Mouse (Mus musculus) forebrain, embryonic 15.5 days (tissue): ENCODE data around the gene Fhad1. TPM values are rescaled to one million over a fixed set of nuclear protein-coding genes. Genes with fewer than 3 reads are reported as not detected.

ENCODE experiments used
- ATAC-seq: fragments of 200-750 bp; cut with Nextera tagmentation; replicated peaks from 2 replicates; pipeline ENCODE4 v1.8.0; 2017; ENCODE audit warnings: mild to moderate bottlenecking, moderate TSS enrichment, moderate library complexity
- H3K27ac ChIP-seq: fragments of 300-500 bp; sonication (generic); replicated peaks from 2 replicates; pipeline ENCODE4 v1.5.1; 2015; ENCODE audit warnings: mild to moderate bottlenecking, inconsistent platforms
- H3K27me3 ChIP-seq: fragments of 300-500 bp; sonication (generic); 2 replicates; pipeline ENCODE4 v1.6.1; 2015; ENCODE audit warnings: inconsistent platforms
- H3K36me3 ChIP-seq: fragments of 300-500 bp; sonication (generic); 2 replicates; pipeline ENCODE4 v1.6.1; 2015; ENCODE audit warnings: mild to moderate bottlenecking, inconsistent platforms
- H3K4me1 ChIP-seq: fragments of 300-500 bp; sonication (generic); 2 replicates; pipeline ENCODE4 v1.6.1; 2015; ENCODE audit warnings: inconsistent platforms
- H3K4me2 ChIP-seq: fragments of 300-500 bp; sonication (generic); replicated peaks from 2 replicates; pipeline ENCODE4 v1.6.1; 2015; ENCODE audit warnings: mild to moderate bottlenecking, inconsistent platforms
- H3K4me3 ChIP-seq: fragments of 300-500 bp; sonication (generic); 2 replicates; pipeline ENCODE4 v1.5.1; 2015; ENCODE audit warnings: mild to moderate bottlenecking, inconsistent platforms
- H3K9ac ChIP-seq: fragments of 300-500 bp; sonication (generic); replicated peaks from 2 replicates; pipeline ENCODE4 v1.6.1; 2015; ENCODE audit warnings: mild to moderate bottlenecking, inconsistent platforms
- H3K9me3 ChIP-seq: fragments of 300-500 bp; sonication (generic); 2 replicates; pipeline ENCODE4 v1.6.1; 2016; ENCODE audit warnings: inconsistent platforms
- WGBS: fragments of 180-500 bp; shearing (Covaris S2); methylation state at CpG from one replicate; pipeline ENCODE4 v1.1.7; 2015; ENCODE audit warnings: mixed read lengths; 5-methylcytosine and 5-hydroxymethylcytosine counted together
- polyA plus RNA-seq: library from polyadenylated mRNA; unstranded; fragments of >200 nt; fragmentation: Nextera tagmentation; extraction: Ambion mirVana; gene quantifications from 2 replicates; pipeline ENCODE4 v1.2.1, GENCODE M21; 2015

Gene Fhad1
- polyA plus RNA-seq: 1.5 and 3.7 TPM in 2 replicates

GRCm38 (mm10) chr4:142014659-142015608 is at the start of gene Fhad1:
TSS of gene Fhad1 (minus strand) at chr4:142015082.
- no peaks in the 10 kb centered on the region for H3K9me3 ChIP-seq
- ATAC-seq: peak; percentile 75
- H3K4me2 ChIP-seq: peak within 1 kb of the TSS; percentile 76
- 2% methylated on average over 38 of the region's 46 CpGs for WGBS
- H3K9ac ChIP-seq: peak within 1 kb of the TSS; percentile 46
- 0 out of 2 replicates have a peak, but pooled peaks cover 2% of the 10 kb centered on the region for H3K27me3 ChIP-seq
- H3K36me3 ChIP-seq: no peaks in the 10 kb centered on the region
- H3K27ac ChIP-seq: no peak within 1 kb of the TSS
- peaks cover 14% of the 10 kb centered on the region for H3K4me1 ChIP-seq
- H3K4me3 ChIP-seq: peak within 1 kb of the TSS; percentile 46

- Histone ChIP-seq H3K9ac (no peak overlapping the region), H3K4me3 (no peak overlapping the region), H3K4me2 (no peak overlapping the region), H3K36me3 (no peaks in the 10 kb centered on the region), H3K27me3 (0 out of 2 replicates have a peak, but pooled peaks cover 4% of the 10 kb centered on the region), H3K9me3 (no peaks in the 10 kb centered on the region), H3K27ac (no peak overlapping the region), H3K4me1 (0 out of 2 replicates have a peak, but pooled peaks cover 16% of the 10 kb centered on the region)
- WGBS: 94% methylated on average over 8 of the region's 8 CpGs
- no peak for ATAC-seq
Observed at GRCm38 (mm10) chr4:142063057-142063534, 48.2 kb upstream of the Fhad1 start.

GRCm38 (mm10) chr4:142061485-142062240 is 46.8 kb upstream of the Fhad1 start:
- Histone ChIP-seq H3K9me3 (no peaks in the 10 kb centered on the region), H3K27ac (no peak overlapping the region), H3K4me3 (no peak overlapping the region), H3K27me3 (no peaks in the 10 kb centered on the region), H3K36me3 (no peaks in the 10 kb centered on the region), H3K4me2 (no peak overlapping the region), H3K4me1 (0 out of 2 replicates have a peak, but pooled peaks cover 19% of the 10 kb centered on the region), H3K9ac (no peak overlapping the region)
- ATAC-seq: no peak
- WGBS: 85% methylated on average over 23 of the region's 23 CpGs

- Histone ChIP-seq H3K9ac (no peak overlapping the region), H3K36me3 (no peaks in the 10 kb centered on the region), H3K4me2 (no peak overlapping the region), H3K4me3 (no peak overlapping the region), H3K4me1 (0 out of 2 replicates have a peak, but pooled peaks cover 14% of the 10 kb centered on the region), H3K27me3 (no peaks in the 10 kb centered on the region), H3K27ac (no peak overlapping the region), H3K9me3 (no peaks in the 10 kb centered on the region)
- 0 out of 2 replicates have a peak, but pooled peaks have one; percentile 34 for ATAC-seq
- WGBS: 53% methylated on average over 18 of the region's 18 CpGs
Observed at GRCm38 (mm10) chr4:142060455-142061378, 45.8 kb upstream of the Fhad1 start.

GRCm38 (mm10) chr4:142059841-142060193 is 44.9 kb upstream of the Fhad1 start:
- ATAC-seq: no peak
- Histone ChIP-seq H3K4me1 (0 out of 2 replicates have a peak, but pooled peaks cover 14% of the 10 kb centered on the region), H3K9me3 (no peaks in the 10 kb centered on the region), H3K4me3 (no peak overlapping the region), H3K36me3 (no peaks in the 10 kb centered on the region), H3K27ac (no peak overlapping the region), H3K4me2 (no peak overlapping the region), H3K9ac (no peak overlapping the region), H3K27me3 (no peaks in the 10 kb centered on the region)
- 73% methylated on average over 8 of the region's 8 CpGs for WGBS

- no peak for ATAC-seq
- Histone ChIP-seq H3K4me2 (no peak overlapping the region), H3K4me1 (0 out of 2 replicates have a peak, but pooled peaks cover 14% of the 10 kb centered on the region), H3K4me3 (no peak overlapping the region), H3K27me3 (no peaks in the 10 kb centered on the region), H3K9me3 (no peaks in the 10 kb centered on the region), H3K36me3 (no peaks in the 10 kb centered on the region), H3K9ac (no peak overlapping the region), H3K27ac (no peak overlapping the region)
- 77% methylated on average over 13 of the region's 13 CpGs for WGBS
Observed at GRCm38 (mm10) chr4:142059113-142059840, 44.4 kb upstream of the Fhad1 start.

GRCm38 (mm10) chr4:142057529-142058216 is 42.8 kb upstream of the Fhad1 start:
- H3K36me3 ChIP-seq: no peaks in the 10 kb centered on the region
- no peak overlapping the region for H3K4me3 ChIP-seq
- H3K4me2 ChIP-seq: no peak overlapping the region
- ATAC-seq: peak; percentile 46; the same call in 1 of the 2 replicates
- WGBS: 60% methylated on average over 22 of the region's 22 CpGs
- H3K4me1 ChIP-seq: 0 out of 2 replicates have a peak, but pooled peaks cover 14% of the 10 kb centered on the region
- H3K27ac ChIP-seq: no peak overlapping the region
- no peaks in the 10 kb centered on the region for H3K9me3 ChIP-seq
- no peak overlapping the region for H3K9ac ChIP-seq
- no peaks in the 10 kb centered on the region for H3K27me3 ChIP-seq

GRCm38 (mm10) chr4:142055600-142055999 is 40.7 kb upstream of the Fhad1 start:
- Histone ChIP-seq H3K4me1 (0 out of 2 replicates have a peak, but pooled peaks cover 8% of the 10 kb centered on the region), H3K36me3 (no peaks in the 10 kb centered on the region), H3K27ac (no peak overlapping the region), H3K4me3 (no peak overlapping the region), H3K9me3 (no peaks in the 10 kb centered on the region), H3K9ac (no peak overlapping the region), H3K4me2 (no peak overlapping the region), H3K27me3 (no peaks in the 10 kb centered on the region)
- WGBS: 83% methylated on average over 8 of the region's 8 CpGs
- ATAC-seq: no peak

GRCm38 (mm10) chr4:142054580-142054979 is 39.7 kb upstream of the Fhad1 start:
- Histone ChIP-seq H3K4me2 (no peak overlapping the region), H3K27me3 (no peaks in the 10 kb centered on the region), H3K9ac (no peak overlapping the region), H3K4me3 (no peak overlapping the region), H3K9me3 (no peaks in the 10 kb centered on the region), H3K27ac (no peak overlapping the region), H3K36me3 (no peaks in the 10 kb centered on the region), H3K4me1 (0 out of 2 replicates have a peak, but pooled peaks cover 4% of the 10 kb centered on the region)
- ATAC-seq: no peak
- 88% methylated on average over 11 of the region's 11 CpGs for WGBS

GRCm38 (mm10) chr4:142053661-142054448 is 39.0 kb upstream of the Fhad1 start:
- H3K27me3 ChIP-seq: no peaks in the 10 kb centered on the region
- WGBS: 63% methylated on average over 9 of the region's 9 CpGs
- H3K27ac ChIP-seq: no peak overlapping the region
- H3K9ac ChIP-seq: no peak overlapping the region
- no peaks in the 10 kb centered on the region for H3K9me3 ChIP-seq
- no peak overlapping the region for H3K4me3 ChIP-seq
- no peaks in the 10 kb centered on the region for H3K36me3 ChIP-seq
- ATAC-seq: no peak
- H3K4me1 ChIP-seq: 0 out of 2 replicates have a peak, but pooled peaks cover 4% of the 10 kb centered on the region
- no peak overlapping the region for H3K4me2 ChIP-seq
